Comparison of ENCODE assay signal across 21 mouse cellular contexts in genomic region chr11:6991626-6992025, GRCm38 (mm10).
DNase-seq lines count a peak whose midpoint lies in the region; ATAC-seq and TF ChIP-seq lines count a peak whose summit lies in the region.
"Had no signal": no experiment of that assay in that cellular context is flagged by ENCODE, and none has a peak within 500 bp of the region (broad histone marks: within the 10 kb centered on the region; RNA-seq: fewer than 3 reads in every experiment).

No protein-coding gene starts in this region.

- no peak overlapping the region for H3K27ac ChIP-seq in heart, embryonic 10.5 days
- H3K27ac ChIP-seq in limb, embryonic 10.5 days: no peak overlapping the region
- no peak overlapping the region for H3K27ac ChIP-seq in stomach, postnatal 0 days (replicated peaks)

- H3K9me3 ChIP-seq in heart, embryonic 10.5 days: no peaks in the 10 kb centered on the region
- no peaks in the 10 kb centered on the region for H3K9me3 ChIP-seq in limb, embryonic 10.5 days (replicated peaks)
- no peaks in the 10 kb centered on the region for H3K9me3 ChIP-seq in stomach, postnatal 0 days (ENCODE audit: control insufficient read depth, low read length)
- H3K9me3 ChIP-seq: G1E had no signal

- no peak overlapping the region for H3K9ac ChIP-seq in stomach, postnatal 0 days (ENCODE audit: low read length)

- no peak overlapping the region for H3K4me3 ChIP-seq in heart, embryonic 10.5 days
- H3K4me3 ChIP-seq in limb, embryonic 10.5 days: no peak overlapping the region
- H3K4me3 ChIP-seq in stomach, postnatal 0 days (ENCODE audit: low read depth, low read length): no peak overlapping the region

- DNase-seq in heart, adult 11 months: peak; percentile 65
- DNase-seq in heart, postnatal 4 days: no peak
- DNase-seq in heart, embryonic 10.5 days (ENCODE audit: low spot score): peak; percentile 59
- DNase-seq in heart, postnatal 10 days: no peak
- peak; percentile 21 for DNase-seq in limb, embryonic 10.5 days (ENCODE audit: low spot score)
- peak; percentile 9 for DNase-seq in stomach, postnatal 0 days (ENCODE audit: low spot score)
- DNase-seq in urinary bladder, postnatal 10 days (ENCODE audit: low spot score): no peak
- DNase-seq in thymus, postnatal 25 days: no peak
- DNase-seq: adrenal gland, adult 2 months; adrenal gland, adult 8-10 months; adrenal gland, postnatal 10 days; adrenal gland, postnatal 14 days; adrenal gland, postnatal 25 days; adrenal gland, postnatal 36 days; B cell, adult 2 months; cerebellum, adult 11 months; cerebellum, adult 11-12 months had no signal

- intact Hi-C loops in heart, postnatal 10 days (cut with DNase I): no loop called here

- ATAC-seq in stomach, postnatal 0 days (ENCODE audit: low FRiP score, low TSS enrichment): no peak
- ATAC-seq: activated CD4-positive, CD25-positive, alpha-beta regulatory T cell, adult 4 months; CD4-positive, CD25-positive, alpha-beta regulatory T cell, adult 4 months; Patski had no signal

- no peak for TF ChIP-seq EP300 in stomach, postnatal 0 days (optimal IDR thresholded peaks at IDR 0.05)

- whole genome bisulfite sequencing in heart, embryonic 10.5 days: 88% methylated on average over 5 of the region's 5 CpGs
- WGBS in limb, embryonic 10.5 days: 88% methylated on average over 5 of the region's 5 CpGs
- WGBS in stomach, postnatal 0 days: 92% methylated on average over 5 of the region's 5 CpGs

- no peak for TF ChIP-seq CTCF in stomach, postnatal 0 days (IDR thresholded peaks at IDR 0.05; ENCODE audit: low read depth)

- H3K36me3 ChIP-seq in heart, embryonic 10.5 days: no peaks in the 10 kb centered on the region
- no peaks in the 10 kb centered on the region for H3K36me3 ChIP-seq in limb, embryonic 10.5 days
- no peaks in the 10 kb centered on the region for H3K36me3 ChIP-seq in stomach, postnatal 0 days (ENCODE audit: control insufficient read depth, insufficient read depth, low read length)
- H3K36me3 ChIP-seq: G1E had no signal

- H3K4me1 ChIP-seq in heart, embryonic 10.5 days: peaks cover 24% of the 10 kb centered on the region
- H3K4me1 ChIP-seq in limb, embryonic 10.5 days: peaks cover 13% of the 10 kb centered on the region
- H3K4me1 ChIP-seq in stomach, postnatal 0 days (replicated peaks; ENCODE audit: control insufficient read depth, insufficient read depth): no peaks in the 10 kb centered on the region

- no peak overlapping the region for H3K4me2 ChIP-seq in stomach, postnatal 0 days (replicated peaks; ENCODE audit: low read depth)

- H3K27me3 ChIP-seq in heart, embryonic 10.5 days (ENCODE audit: insufficient read depth, poor library complexity, severe bottlenecking): no peaks in the 10 kb centered on the region
- no peaks in the 10 kb centered on the region for H3K27me3 ChIP-seq in limb, embryonic 10.5 days (ENCODE audit: low read depth, poor library complexity, severe bottlenecking)
- H3K27me3 ChIP-seq in stomach, postnatal 0 days (ENCODE audit: control insufficient read depth, insufficient read depth, low read length): no peaks in the 10 kb centered on the region
- H3K27me3 ChIP-seq: Patski had no signal

Comparison
In these comparisons a context has a peak if more than half of its experiments do, and no peak if none do; other contexts are left out.
1. DNase-seq: peak in heart, adult 11 months (single experiment), heart, embryonic 10.5 days (single experiment), limb, embryonic 10.5 days (single experiment) and stomach, postnatal 0 days (single experiment); none in heart, postnatal 4 days (single experiment), heart, postnatal 10 days (0 of 2), urinary bladder, postnatal 10 days (single experiment) and thymus, postnatal 25 days (single experiment).